Comparison of ENCODE assay signal across 16 mouse cellular contexts in the genomic region with DNA sequence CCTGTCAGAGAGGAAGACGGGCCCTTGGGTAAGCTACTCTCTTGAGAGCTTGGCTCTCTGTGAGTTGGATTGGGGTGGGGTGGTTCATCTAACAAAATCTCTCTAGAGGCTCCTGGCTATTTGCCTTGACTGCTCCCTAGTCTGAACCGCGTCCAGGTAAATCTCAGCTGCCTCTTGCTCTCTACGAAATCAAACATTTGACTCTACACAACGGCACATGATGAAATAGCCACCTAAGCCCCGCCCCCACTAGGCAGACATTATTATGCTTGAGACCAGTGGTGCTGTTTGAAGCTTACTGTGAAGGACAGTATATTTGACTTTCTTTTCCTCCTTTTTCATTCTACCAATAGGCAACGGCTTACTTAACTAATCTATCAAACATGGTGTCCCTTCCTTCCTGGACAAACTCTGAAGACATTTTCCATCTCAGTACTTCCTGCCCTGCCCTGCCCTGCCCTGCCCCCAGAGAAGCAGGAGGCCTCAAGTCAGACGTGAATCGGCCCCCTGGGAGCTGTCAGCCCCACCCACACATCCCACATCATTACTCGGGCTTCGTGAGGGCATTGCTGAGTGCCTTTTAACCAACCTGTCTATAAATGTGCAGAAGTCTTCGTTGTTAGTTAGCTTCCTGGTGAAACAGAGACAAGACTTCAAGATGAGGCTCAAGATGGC.
DNase-seq lines count a peak whose midpoint lies in the region; ATAC-seq and TF ChIP-seq lines count a peak whose summit lies in the region.
"Had no signal": no experiment of that assay in that cellular context is flagged by ENCODE, and none has a peak within 500 bp of the region (broad histone marks: within the 10 kb centered on the region; RNA-seq: fewer than 3 reads in every experiment).

No protein-coding gene starts in this region.

- no peak overlapping the region for H3K9ac ChIP-seq in liver, postnatal 0 days (replicated peaks)
- H3K9ac ChIP-seq in stomach, postnatal 0 days (ENCODE audit: low read length) = no peak overlapping the region
- H3K9ac ChIP-seq in kidney, embryonic 16.5 days (replicated peaks; ENCODE audit: low read length) = no peak overlapping the region
- H3K9ac ChIP-seq: heart, embryonic 13.5 days; liver, embryonic 15.5 days; midbrain, embryonic 12.5 days had no signal

- intact Hi-C loops in left cerebral cortex, postnatal 10 days (cut with DNase I) = no loop called here

- DNase-seq in liver, postnatal 0 days = no peak
- DNase-seq in liver = no peak
- DNase-seq in lung, adult 18-20 months = peak; percentile 80 to 85
- DNase-seq in stomach, postnatal 0 days (ENCODE audit: low spot score) = no peak
- no peak for DNase-seq in retina, postnatal 1 day
- DNase-seq in left cerebral cortex, postnatal 10 days (ENCODE audit: extremely low spot score in 1 of 2, low spot score in 2 of 2) = no peak
- DNase-seq: cerebellum, adult 9-10 months; gastrocnemius, postnatal 14 days; kidney, postnatal 10 days; layer of hippocampus, adult 9-11 months had no signal

- H3K4me1 ChIP-seq in liver, postnatal 0 days (ENCODE audit: insufficient read depth) = peaks cover 14% of the 10 kb centered on the region
- no peaks in the 10 kb centered on the region for H3K4me1 ChIP-seq in stomach, postnatal 0 days (replicated peaks; ENCODE audit: control insufficient read depth, insufficient read depth)
- H3K4me1 ChIP-seq in kidney, embryonic 16.5 days (ENCODE audit: insufficient read depth, low read length) = peaks cover 3% of the 10 kb centered on the region; the same call in 1 of the 2 replicates
- H3K4me1 ChIP-seq: midbrain, embryonic 12.5 days had no signal

- no peaks in the 10 kb centered on the region for H3K9me3 ChIP-seq in liver, postnatal 0 days (ENCODE audit: low read length)
- H3K9me3 ChIP-seq in stomach, postnatal 0 days (ENCODE audit: control insufficient read depth, low read length) = no peaks in the 10 kb centered on the region
- no peaks in the 10 kb centered on the region for H3K9me3 ChIP-seq in kidney, embryonic 16.5 days (ENCODE audit: low read length)
- H3K9me3 ChIP-seq: heart, embryonic 13.5 days; liver, embryonic 15.5 days; midbrain, embryonic 12.5 days had no signal

- 39% methylated on average over 12 of the region's 12 CpGs for WGBS in liver, postnatal 0 days (ENCODE audit: insufficient replicate concordance)
- 53% methylated on average over 12 of the region's 12 CpGs for WGBS in stomach, postnatal 0 days
- 62% methylated on average over 12 of the region's 12 CpGs for WGBS in kidney, embryonic 16.5 days

- no peaks in the 10 kb centered on the region for H3K27me3 ChIP-seq in liver, postnatal 0 days (ENCODE audit: insufficient read depth, low read length)
- H3K27me3 ChIP-seq in stomach, postnatal 0 days (ENCODE audit: control insufficient read depth, insufficient read depth, low read length) = no peaks in the 10 kb centered on the region
- H3K27me3 ChIP-seq in kidney, embryonic 16.5 days (ENCODE audit: insufficient read depth, low read length) = no peaks in the 10 kb centered on the region
- H3K27me3 ChIP-seq: heart, embryonic 13.5 days; liver, embryonic 15.5 days; midbrain, embryonic 12.5 days had no signal

- no peak overlapping the region for H3K4me2 ChIP-seq in liver, postnatal 0 days (ENCODE audit: low read depth, low read length)
- no peak overlapping the region for H3K4me2 ChIP-seq in stomach, postnatal 0 days (replicated peaks; ENCODE audit: low read depth)
- no peak overlapping the region for H3K4me2 ChIP-seq in kidney, embryonic 16.5 days (replicated peaks; ENCODE audit: low read depth, low read length)
- H3K4me2 ChIP-seq: heart, embryonic 13.5 days; liver, embryonic 15.5 days; midbrain, embryonic 12.5 days had no signal

- no peak for TF ChIP-seq CTCF in liver, postnatal 0 days (IDR thresholded peaks at IDR 0.05; ENCODE audit: low read depth)
- no peak for TF ChIP-seq CTCF in stomach, postnatal 0 days (IDR thresholded peaks at IDR 0.05; ENCODE audit: low read depth)

- no peaks in the 10 kb centered on the region for H3K36me3 ChIP-seq in liver, postnatal 0 days (replicated peaks; ENCODE audit: insufficient read depth, low read length)
- H3K36me3 ChIP-seq in stomach, postnatal 0 days (ENCODE audit: control insufficient read depth, insufficient read depth, low read length) = no peaks in the 10 kb centered on the region
- no peaks in the 10 kb centered on the region for H3K36me3 ChIP-seq in kidney, embryonic 16.5 days (ENCODE audit: insufficient read depth, low read length)
- H3K36me3 ChIP-seq: heart, embryonic 13.5 days; liver, embryonic 15.5 days; midbrain, embryonic 12.5 days had no signal

- no peak overlapping the region for H3K4me3 ChIP-seq in liver, postnatal 0 days (ENCODE audit: low read depth, low read length)
- H3K4me3 ChIP-seq in stomach, postnatal 0 days (ENCODE audit: low read depth, low read length) = no peak overlapping the region
- H3K4me3 ChIP-seq in kidney, embryonic 16.5 days (ENCODE audit: low read length) = no peak overlapping the region
- H3K4me3 ChIP-seq: heart, embryonic 13.5 days; liver, embryonic 15.5 days; midbrain, embryonic 12.5 days had no signal

- ATAC-seq in liver, postnatal 0 days = peak; percentile 37
- ATAC-seq in megakaryocyte progenitor cell, adult 5-6 weeks (replicated peaks; ENCODE audit: poor library complexity) = peak; percentile 15; the same call in 1 of the 2 replicates
- ATAC-seq in stomach, postnatal 0 days (ENCODE audit: low FRiP score, low TSS enrichment) = peak; percentile 72; the same call in 1 of the 2 replicates
- no peak for ATAC-seq in kidney, embryonic 16.5 days (ENCODE audit: low FRiP score, low TSS enrichment)
- ATAC-seq: forebrain, embryonic 16.5 days had no signal

- no peak for TF ChIP-seq EP300 in liver, postnatal 0 days (IDR thresholded peaks at IDR 0.05; ENCODE audit: low read depth)
- TF ChIP-seq EP300 in stomach, postnatal 0 days (optimal IDR thresholded peaks at IDR 0.05) = no peak

- no peak overlapping the region for H3K27ac ChIP-seq in liver, postnatal 0 days (ENCODE audit: low read depth)
- H3K27ac ChIP-seq in stomach, postnatal 0 days (replicated peaks) = no peak overlapping the region
- H3K27ac ChIP-seq in kidney, embryonic 16.5 days (ENCODE audit: low read length) = no peak overlapping the region
- H3K27ac ChIP-seq: heart, embryonic 13.5 days; liver, embryonic 15.5 days; midbrain, embryonic 12.5 days had no signal

Comparison
In these comparisons a context has a peak if more than half of its experiments do, and no peak if none do; other contexts are left out.
1. DNase-seq: peak in lung, adult 18-20 months (2 of 2); none in liver, postnatal 0 days (single experiment), liver (single experiment), stomach, postnatal 0 days (single experiment), retina, postnatal 1 day (single experiment) and left cerebral cortex, postnatal 10 days (0 of 2).